Mouse (Mus musculus): ENCODE measurements around the gene Sdk1. TPM values are rescaled to one million over a fixed set of nuclear protein-coding genes. Genes with fewer than 3 reads are reported as not detected.
"Not testable (repeated sequence)": the region's sequence is repeated elsewhere in the genome, so short reads cannot be mapped to it uniquely, and the experiment has no call there.

Sdk1 gene
- polyA plus RNA-seq, 1 experiment from 2014 or later: 2.0 TPM

GRCm38 (mm10) chr5:141625401-141625800, 384.1 kb downstream of the Sdk1 start:
- H3K4me3 ChIP-seq (ENCODE audit: low read length): no peak overlapping the region
- H3K4me1 ChIP-seq (ENCODE audit: control insufficient read depth, insufficient read depth, low read depth, low read length): no peaks in the 10 kb centered on the region
- no peaks in the 10 kb centered on the region for H3K36me3 ChIP-seq (ENCODE audit: control insufficient read depth, insufficient read depth, low read length)
- H3K27ac ChIP-seq (ENCODE audit: low read depth, low read length): no peak overlapping the region
- WGBS: 80% methylated on average over 4 of the region's 4 CpGs
- H3K9me3 ChIP-seq (ENCODE audit: control insufficient read depth, low read length): no peaks in the 10 kb centered on the region
- H3K27me3 ChIP-seq (replicated peaks; ENCODE audit: control insufficient read depth, insufficient read depth, low read length): no peaks in the 10 kb centered on the region
- ATAC-seq: no peak
- H3K9ac ChIP-seq (ENCODE audit: low read depth, low read length): no peak overlapping the region
- H3K4me2 ChIP-seq (ENCODE audit: low read length): no peak overlapping the region

DNA sequence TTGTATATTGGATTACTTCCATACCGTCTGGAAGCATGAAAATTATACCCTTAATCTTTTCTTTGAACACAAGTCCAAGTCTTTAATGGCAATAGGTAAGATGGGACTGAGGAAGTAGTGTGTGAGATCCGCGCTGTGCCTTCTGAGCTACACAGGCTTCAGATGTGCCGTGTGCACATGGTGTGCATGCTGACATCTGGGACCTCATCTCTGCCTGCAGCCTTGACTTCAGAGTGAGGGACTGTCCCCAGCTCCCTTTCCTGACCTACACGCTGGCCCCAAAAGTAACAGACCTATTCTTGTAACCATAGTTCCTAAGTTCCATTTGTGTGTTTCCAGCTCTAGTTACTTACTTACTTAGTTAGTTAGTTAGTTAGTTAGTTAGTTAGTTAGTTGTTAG, 390.4 kb downstream of the Sdk1 start:
- no peaks in the 10 kb centered on the region for H3K4me1 ChIP-seq (ENCODE audit: control insufficient read depth, insufficient read depth, low read depth, low read length)
- H3K27me3 ChIP-seq (replicated peaks; ENCODE audit: control insufficient read depth, insufficient read depth, low read length): no peaks in the 10 kb centered on the region
- no peak overlapping the region for H3K27ac ChIP-seq (ENCODE audit: low read depth, low read length)
- WGBS: 91% methylated on average over 5 of the region's 5 CpGs
- H3K9me3 ChIP-seq (ENCODE audit: control insufficient read depth, low read length): no peaks in the 10 kb centered on the region
- H3K4me2 ChIP-seq (ENCODE audit: low read length): no peak overlapping the region
- no peak overlapping the region for H3K9ac ChIP-seq (ENCODE audit: low read depth, low read length)
- H3K36me3 ChIP-seq (ENCODE audit: control insufficient read depth, insufficient read depth, low read length): no peaks in the 10 kb centered on the region
- H3K4me3 ChIP-seq (ENCODE audit: low read length): no peak overlapping the region
- no peak for ATAC-seq

DNA sequence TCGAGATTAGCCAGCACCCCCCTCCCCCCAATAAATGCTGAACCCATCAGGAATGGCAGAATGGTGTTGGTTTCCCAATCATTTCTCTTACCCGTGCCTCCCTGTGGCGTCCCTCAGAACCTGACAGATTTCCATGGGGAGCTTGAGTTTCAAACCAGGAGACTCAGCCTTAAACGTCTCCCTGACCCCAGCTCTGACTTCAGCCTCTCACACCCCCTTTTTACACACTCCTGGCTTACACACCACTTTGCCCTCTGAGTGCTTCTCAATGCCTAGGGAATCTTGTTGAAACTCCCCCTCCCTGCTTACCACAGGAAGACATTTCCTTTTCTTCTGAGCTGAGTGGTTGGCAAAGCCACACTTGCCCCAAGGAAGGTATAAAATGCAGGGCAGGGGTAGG, 392.0 kb downstream of the Sdk1 start:
- no peak overlapping the region for H3K27ac ChIP-seq (ENCODE audit: low read depth, low read length)
- no peak overlapping the region for H3K4me2 ChIP-seq (ENCODE audit: low read length)
- no peaks in the 10 kb centered on the region for H3K4me1 ChIP-seq (ENCODE audit: control insufficient read depth, insufficient read depth, low read depth, low read length)
- ATAC-seq: no peak
- WGBS: 71% methylated on average over 4 of the region's 4 CpGs
- no peaks in the 10 kb centered on the region for H3K27me3 ChIP-seq (replicated peaks; ENCODE audit: control insufficient read depth, insufficient read depth, low read length)
- no peak overlapping the region for H3K4me3 ChIP-seq (ENCODE audit: low read length)
- no peak overlapping the region for H3K9ac ChIP-seq (ENCODE audit: low read depth, low read length)
- H3K9me3 ChIP-seq (ENCODE audit: control insufficient read depth, low read length): no peaks in the 10 kb centered on the region
- H3K36me3 ChIP-seq (ENCODE audit: control insufficient read depth, insufficient read depth, low read length): no peaks in the 10 kb centered on the region

DNA sequence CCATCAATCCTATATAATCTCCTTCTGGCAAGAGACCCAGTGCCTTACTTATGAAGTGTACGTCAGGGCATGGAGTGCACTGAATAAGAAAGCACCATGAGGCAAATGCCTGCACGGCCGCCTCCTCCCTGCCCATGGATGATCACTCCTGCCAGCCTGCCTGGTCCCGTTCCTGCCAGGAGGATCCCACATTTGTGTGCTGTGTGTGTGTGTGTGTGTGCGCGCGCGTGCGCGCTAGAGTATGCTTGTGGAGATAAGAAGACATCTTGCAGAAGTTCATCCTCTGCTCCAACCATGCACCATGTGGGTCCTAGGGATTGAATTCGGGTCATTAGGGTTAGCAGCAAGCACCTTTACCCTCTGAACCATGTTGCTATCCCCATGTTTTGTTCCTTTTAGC, 395.1 kb downstream of the Sdk1 start:
- no peak overlapping the region for H3K4me2 ChIP-seq (ENCODE audit: low read length)
- H3K4me1 ChIP-seq (ENCODE audit: control insufficient read depth, insufficient read depth, low read depth, low read length): no peaks in the 10 kb centered on the region
- no peaks in the 10 kb centered on the region for H3K36me3 ChIP-seq (ENCODE audit: control insufficient read depth, insufficient read depth, low read length)
- H3K4me3 ChIP-seq (ENCODE audit: low read length): no peak overlapping the region
- no peaks in the 10 kb centered on the region for H3K9me3 ChIP-seq (ENCODE audit: control insufficient read depth, low read length)
- no peak overlapping the region for H3K27ac ChIP-seq (ENCODE audit: low read depth, low read length)
- no peak for ATAC-seq
- H3K9ac ChIP-seq (ENCODE audit: low read depth, low read length): no peak overlapping the region
- 87% methylated on average over 11 of the region's 11 CpGs for WGBS
- H3K27me3 ChIP-seq (replicated peaks; ENCODE audit: control insufficient read depth, insufficient read depth, low read length): no peaks in the 10 kb centered on the region

GRCm38 (mm10) chr5:141637054-141637453, 395.8 kb downstream of the Sdk1 start:
- H3K4me1 ChIP-seq (ENCODE audit: control insufficient read depth, insufficient read depth, low read depth, low read length); H3K4me2 ChIP-seq (ENCODE audit: low read length); H3K36me3 ChIP-seq (ENCODE audit: control insufficient read depth, insufficient read depth, low read length); H3K27me3 ChIP-seq (replicated peaks; ENCODE audit: control insufficient read depth, insufficient read depth, low read length); ATAC-seq; H3K4me3 ChIP-seq (ENCODE audit: low read length); H3K9ac ChIP-seq (ENCODE audit: low read depth, low read length); H3K27ac ChIP-seq (ENCODE audit: low read depth, low read length); H3K9me3 ChIP-seq (ENCODE audit: control insufficient read depth, low read length): not testable (repeated sequence)
- 86% methylated on average over 3 of the region's 3 CpGs for WGBS

DNA sequence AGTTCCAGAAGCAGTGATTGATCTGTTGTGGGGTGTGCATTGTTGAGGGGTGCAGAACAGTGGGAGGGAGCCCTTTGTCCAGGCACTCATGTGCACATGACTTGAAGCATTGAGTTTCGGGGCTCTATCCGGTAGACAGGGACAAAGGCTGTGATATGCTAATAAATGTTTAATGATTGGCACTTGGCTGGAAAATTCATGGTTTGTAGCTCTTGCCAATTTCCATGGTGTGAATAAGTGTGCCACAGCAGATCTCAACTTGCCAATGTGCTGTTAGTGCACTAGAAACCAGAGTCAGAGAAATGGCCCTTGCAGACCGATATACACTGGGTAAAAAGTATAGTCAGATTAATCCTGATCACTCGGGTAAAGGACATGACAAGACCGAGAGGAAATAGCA, 404.4 kb downstream of the Sdk1 start:
- ATAC-seq: no peak
- H3K27me3 ChIP-seq (replicated peaks; ENCODE audit: control insufficient read depth, insufficient read depth, low read length): no peaks in the 10 kb centered on the region
- H3K36me3 ChIP-seq (ENCODE audit: control insufficient read depth, insufficient read depth, low read length): no peaks in the 10 kb centered on the region
- H3K9me3 ChIP-seq (ENCODE audit: control insufficient read depth, low read length): no peaks in the 10 kb centered on the region
- H3K4me3 ChIP-seq (ENCODE audit: low read length): no peak overlapping the region
- no peaks in the 10 kb centered on the region for H3K4me1 ChIP-seq (ENCODE audit: control insufficient read depth, insufficient read depth, low read depth, low read length)
- no peak overlapping the region for H3K4me2 ChIP-seq (ENCODE audit: low read length)
- no peak overlapping the region for H3K9ac ChIP-seq (ENCODE audit: low read depth, low read length)
- no peak overlapping the region for H3K27ac ChIP-seq (ENCODE audit: low read depth, low read length)
- 59% methylated on average over 5 of the region's 5 CpGs for WGBS

GRCm38 (mm10) chr5:141646621-141647020, 405.3 kb downstream of the Sdk1 start:
- H3K27me3 ChIP-seq (replicated peaks; ENCODE audit: control insufficient read depth, insufficient read depth, low read length): no peaks in the 10 kb centered on the region
- 77% methylated on average over 2 of the region's 2 CpGs for WGBS
- no peak overlapping the region for H3K27ac ChIP-seq (ENCODE audit: low read depth, low read length)
- ATAC-seq: no peak
- H3K36me3 ChIP-seq (ENCODE audit: control insufficient read depth, insufficient read depth, low read length): no peaks in the 10 kb centered on the region
- H3K4me2 ChIP-seq (ENCODE audit: low read length): no peak overlapping the region
- no peaks in the 10 kb centered on the region for H3K9me3 ChIP-seq (ENCODE audit: control insufficient read depth, low read length)
- no peaks in the 10 kb centered on the region for H3K4me1 ChIP-seq (ENCODE audit: control insufficient read depth, insufficient read depth, low read depth, low read length)
- H3K4me3 ChIP-seq (ENCODE audit: low read length): no peak overlapping the region
- no peak overlapping the region for H3K9ac ChIP-seq (ENCODE audit: low read depth, low read length)

DNA sequence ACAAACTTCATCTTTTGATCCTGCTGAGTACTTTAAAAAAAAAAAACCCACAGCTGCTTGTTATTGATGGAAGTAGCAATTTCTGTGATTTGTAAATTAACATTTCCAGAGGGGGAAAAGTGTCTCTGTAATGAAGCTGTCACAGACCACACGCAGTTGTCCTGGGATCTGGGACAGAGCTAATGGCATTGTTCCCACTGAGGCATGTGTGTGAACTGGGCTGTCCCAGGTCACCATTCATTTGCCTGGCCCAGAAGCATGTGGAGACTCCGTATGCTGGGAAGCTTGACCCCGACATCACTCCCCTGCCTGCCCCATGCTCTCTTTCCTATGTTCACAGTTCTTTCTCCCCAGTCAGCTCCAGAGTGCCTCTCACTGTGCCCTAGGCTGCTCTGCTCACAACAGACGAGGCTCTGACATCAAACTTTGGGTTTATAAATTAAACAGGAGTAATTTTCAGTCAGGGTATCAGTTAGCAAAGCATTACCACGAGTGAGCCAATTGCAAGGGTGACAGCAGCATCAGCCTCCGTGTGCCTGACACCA, 408.6 kb downstream of the Sdk1 start:
- H3K4me1 ChIP-seq (ENCODE audit: control insufficient read depth, insufficient read depth, low read depth, low read length): no peaks in the 10 kb centered on the region
- H3K9me3 ChIP-seq (ENCODE audit: control insufficient read depth, low read length): no peaks in the 10 kb centered on the region
- H3K4me2 ChIP-seq (ENCODE audit: low read length): no peak overlapping the region
- H3K4me3 ChIP-seq (ENCODE audit: low read length): no peak overlapping the region
- H3K9ac ChIP-seq (ENCODE audit: low read depth, low read length): no peak overlapping the region
- no peaks in the 10 kb centered on the region for H3K36me3 ChIP-seq (ENCODE audit: control insufficient read depth, insufficient read depth, low read length)
- no peaks in the 10 kb centered on the region for H3K27me3 ChIP-seq (replicated peaks; ENCODE audit: control insufficient read depth, insufficient read depth, low read length)
- no peak for ATAC-seq
- H3K27ac ChIP-seq (ENCODE audit: low read depth, low read length): no peak overlapping the region
- whole genome bisulfite sequencing: 44% methylated on average over 6 of the region's 6 CpGs

GRCm38 (mm10) chr5:141651690-141652377, 410.5 kb downstream of the Sdk1 start:
- no peak for ATAC-seq
- H3K4me2 ChIP-seq (ENCODE audit: low read length): no peak overlapping the region
- 90% methylated on average over 4 of the region's 4 CpGs for WGBS
- H3K4me1 ChIP-seq (ENCODE audit: control insufficient read depth, insufficient read depth, low read depth, low read length): no peaks in the 10 kb centered on the region
- no peak overlapping the region for H3K4me3 ChIP-seq (ENCODE audit: low read length)
- H3K9ac ChIP-seq (ENCODE audit: low read depth, low read length): no peak overlapping the region
- H3K36me3 ChIP-seq (ENCODE audit: control insufficient read depth, insufficient read depth, low read length): no peaks in the 10 kb centered on the region
- no peak overlapping the region for H3K27ac ChIP-seq (ENCODE audit: low read depth, low read length)
- H3K27me3 ChIP-seq (replicated peaks; ENCODE audit: control insufficient read depth, insufficient read depth, low read length): no peaks in the 10 kb centered on the region
- no peaks in the 10 kb centered on the region for H3K9me3 ChIP-seq (ENCODE audit: control insufficient read depth, low read length)

Measured in hindbrain, embryonic 16.5 days (tissue).